Mouse (Mus musculus) T-helper 17 cell (primary cell): ENCODE measurements at regions not wholly inside any gene's neighbourhood (a gene's known extent, or its start where the extent isn't known, plus 50 kb on each side); places are given as distances from the start of the nearest gene placed in this dataset.

Experiments
- in situ Hi-C, 2 experiments: fragments of 300-600 bp; cut with MboI, MseI; formaldehyde crosslinking; loops; 1 replicate in 1 of 2; 2 replicates in 1 of 2; pipeline ENCODE4 v1.15.1; 2025; ENCODE audit warnings: high pct_unique_total_duplicates in 2 of 2

DNA sequence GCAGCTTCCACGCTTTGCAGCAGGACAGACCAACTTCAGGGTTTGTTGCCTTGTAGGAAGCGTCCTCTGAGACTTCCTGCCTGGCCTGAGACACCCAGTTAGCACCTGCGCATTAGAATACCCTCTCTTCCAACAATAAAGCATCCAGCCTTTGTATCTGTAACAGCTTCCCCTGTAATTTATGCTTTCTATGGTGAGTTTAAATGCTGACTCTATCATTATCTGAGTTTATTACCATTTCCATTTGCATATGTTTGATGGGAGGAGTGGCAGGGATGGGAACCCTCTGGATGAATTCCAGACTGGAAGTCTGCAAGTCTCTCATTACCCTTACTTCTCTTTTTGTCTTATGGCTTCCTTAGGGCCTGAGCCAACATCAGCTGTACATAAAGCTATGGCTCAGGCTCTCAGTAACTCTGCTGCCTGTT is 415.8 kb downstream of the Brinp2 start:
- in situ Hi-C loops = no loop called here

DNA sequence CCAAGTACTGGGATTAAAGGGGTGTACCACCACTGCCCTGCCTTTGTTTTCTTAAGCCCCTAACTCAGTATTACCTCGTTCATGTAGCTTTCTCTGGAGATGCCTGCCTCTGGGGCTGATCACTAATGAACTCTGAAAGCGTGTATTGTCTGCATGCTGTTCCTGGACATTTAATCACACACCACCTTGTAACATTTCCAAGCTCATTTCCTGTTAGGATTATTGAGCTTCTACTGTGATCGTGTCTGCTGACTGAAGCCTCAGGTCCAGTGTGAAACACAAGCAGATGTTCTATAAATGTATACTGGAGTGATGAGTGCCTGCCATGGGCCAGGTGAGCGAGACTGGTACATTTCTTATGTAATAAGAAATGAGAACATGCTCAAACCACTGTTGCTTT is 398.6 kb downstream of the Brinp2 start:
- in situ Hi-C loops = no loop called here

GRCm38 (mm10) chr1:157964461-157964860 is 391.7 kb downstream of the Brinp2 start:
- in situ Hi-C loops = no loop called here

GRCm38 (mm10) chr1:157969635-157970111 is 386.5 kb downstream of the Brinp2 start:
- in situ Hi-C loops = no loop called here

DNA sequence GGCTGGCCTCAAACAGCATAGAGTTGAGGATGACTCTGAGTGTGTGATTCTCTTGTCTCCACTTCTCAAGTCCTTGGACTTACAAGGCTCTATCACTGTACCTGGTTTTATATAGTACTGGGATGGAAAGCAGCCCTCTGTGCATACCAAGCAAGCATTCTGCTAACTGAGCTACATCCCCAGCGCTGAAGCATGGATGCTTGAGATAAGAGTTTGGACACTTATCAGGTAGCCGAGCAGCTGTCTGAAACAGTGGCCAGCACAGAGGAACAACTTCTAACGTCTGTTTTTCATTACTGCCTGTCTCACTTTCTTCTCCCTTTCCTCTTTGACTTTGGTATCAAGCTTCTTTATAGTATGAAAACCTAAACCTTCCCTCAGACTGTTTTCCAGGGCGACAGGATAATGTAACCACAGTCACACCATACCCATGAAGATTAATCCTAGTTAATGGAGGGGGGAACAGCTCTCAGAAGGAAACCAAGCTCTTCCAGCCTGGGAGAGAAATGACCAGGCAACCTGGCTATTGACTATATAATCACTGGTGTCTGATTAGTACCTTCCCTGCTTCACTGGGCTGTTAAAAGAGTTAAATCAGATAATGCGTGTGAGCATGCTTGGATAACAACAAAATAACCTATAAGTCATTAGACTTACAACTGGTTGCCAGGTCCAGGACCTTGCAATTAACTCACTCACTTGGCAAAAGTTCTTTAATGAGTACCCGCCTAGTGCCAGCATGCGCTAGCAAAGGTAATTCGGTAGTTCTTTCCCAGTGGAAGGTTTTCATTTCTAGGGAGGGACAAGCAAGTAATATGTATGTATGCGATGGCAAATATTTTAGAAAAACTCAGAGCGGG is 382.5 kb downstream of the Brinp2 start:
- in situ Hi-C loops = no loop called here

DNA sequence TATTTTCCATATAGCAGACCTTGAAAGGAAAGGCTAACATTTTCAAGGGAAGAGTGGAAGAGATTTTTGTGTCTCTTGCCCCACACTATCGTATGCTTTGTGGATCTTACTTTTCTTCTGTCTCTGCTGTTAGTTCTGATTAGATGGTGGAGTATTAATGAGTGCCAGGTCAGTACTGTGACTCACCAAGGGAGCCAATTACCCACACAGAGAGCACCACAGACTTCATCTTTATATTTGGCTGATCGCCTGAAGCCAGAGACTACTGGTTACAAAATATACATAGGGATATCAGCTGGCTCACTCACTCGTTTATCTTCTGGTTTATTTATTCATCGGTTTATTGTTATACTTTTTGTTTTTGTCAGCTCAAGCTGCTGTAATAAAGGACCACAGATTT is 381.5 kb downstream of the Brinp2 start:
- in situ Hi-C loops = no loop called here

DNA sequence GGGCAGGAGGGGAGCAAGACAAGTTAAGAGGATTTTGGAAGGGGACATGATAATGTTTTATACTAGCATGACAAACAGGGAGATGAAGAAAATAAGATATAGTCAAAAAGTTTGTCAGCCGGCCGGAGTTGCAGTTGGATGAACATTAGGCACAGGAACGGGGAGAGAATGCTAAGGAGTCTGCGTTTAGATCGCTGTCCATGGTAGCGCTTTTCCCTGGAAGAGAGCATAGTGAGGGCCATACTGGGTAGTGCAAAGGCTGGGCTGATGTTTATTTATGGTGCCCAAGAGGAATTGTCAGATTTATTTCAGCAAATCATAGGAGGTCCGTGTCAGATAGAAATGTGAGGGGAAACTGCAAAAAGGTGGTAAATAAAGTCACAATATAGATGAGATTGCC is 337.0 kb downstream of the Brinp2 start:
- in situ Hi-C loops = no loop called here

DNA sequence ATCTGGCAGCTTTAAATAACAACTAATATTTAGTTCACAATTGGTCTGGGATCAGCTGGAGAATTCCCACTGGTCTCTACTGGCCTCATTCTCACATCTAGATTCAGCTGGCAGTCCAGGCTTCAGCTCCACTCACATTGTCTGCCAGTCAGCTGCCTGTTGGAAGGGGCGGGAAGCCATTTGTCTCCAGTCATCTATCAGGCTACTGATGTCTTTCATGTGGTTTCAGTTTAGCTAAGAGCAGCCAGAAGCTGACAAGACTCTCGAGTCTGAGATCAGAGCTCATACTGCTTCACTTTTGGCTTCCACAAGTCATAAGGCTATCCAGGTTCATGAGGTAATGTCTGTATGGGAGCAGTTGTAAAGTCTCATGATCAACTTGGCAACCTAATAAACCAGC is 316.4 kb downstream of the Brinp2 start:
- in situ Hi-C loops = no loop called here

- in situ Hi-C loops = no loop called here
These were observed 315.8 kb downstream of the Brinp2 start for GRCm38 (mm10) chr1:158040334-158040733.

DNA sequence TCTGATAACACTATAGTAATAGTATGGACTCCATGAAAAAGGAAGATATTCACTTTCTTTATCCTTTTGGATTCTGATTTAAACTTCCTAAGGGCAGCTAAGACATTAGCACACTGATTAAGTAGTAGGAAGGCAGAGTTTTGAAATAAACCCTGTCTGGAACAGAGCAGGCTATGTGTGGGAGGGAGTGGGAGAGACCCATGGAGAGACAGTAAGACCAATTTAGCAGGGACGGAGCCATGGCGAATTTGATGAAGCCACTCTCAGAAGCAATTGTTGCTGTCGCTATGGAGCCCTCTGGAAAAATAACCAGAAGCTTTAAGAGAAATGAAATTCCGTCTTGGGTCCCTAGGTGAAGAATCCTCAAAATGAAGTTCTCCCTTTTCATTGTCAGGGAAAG is 303.5 kb downstream of the Brinp2 start:
- in situ Hi-C loops = no loop called here

- in situ Hi-C loops = no loop called here
These were observed 301.2 kb downstream of the Brinp2 start for GRCm38 (mm10) chr1:158054961-158055360.

- in situ Hi-C loops = no loop called here
These were observed 299.0 kb downstream of the Brinp2 start for GRCm38 (mm10) chr1:158056994-158057630.

DNA sequence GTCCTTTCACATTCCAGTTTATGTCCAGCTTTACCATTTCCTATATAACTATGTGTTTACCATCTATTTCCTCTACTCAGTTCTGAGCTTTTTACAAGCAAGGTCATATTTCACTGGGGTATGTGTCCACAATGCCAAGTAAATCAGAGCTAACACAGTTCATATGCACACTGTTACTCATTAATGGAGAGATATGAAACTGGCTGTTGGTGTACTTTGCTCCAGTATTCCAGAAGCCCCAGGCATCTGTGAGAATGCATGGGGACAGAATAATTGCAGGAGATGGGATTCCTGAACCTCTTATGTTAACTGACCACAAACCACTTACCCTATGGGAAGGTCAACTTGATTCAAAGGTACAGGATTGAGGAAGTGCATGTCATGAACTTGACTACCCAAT is 298.3 kb downstream of the Brinp2 start:
- in situ Hi-C loops = no loop called here

DNA sequence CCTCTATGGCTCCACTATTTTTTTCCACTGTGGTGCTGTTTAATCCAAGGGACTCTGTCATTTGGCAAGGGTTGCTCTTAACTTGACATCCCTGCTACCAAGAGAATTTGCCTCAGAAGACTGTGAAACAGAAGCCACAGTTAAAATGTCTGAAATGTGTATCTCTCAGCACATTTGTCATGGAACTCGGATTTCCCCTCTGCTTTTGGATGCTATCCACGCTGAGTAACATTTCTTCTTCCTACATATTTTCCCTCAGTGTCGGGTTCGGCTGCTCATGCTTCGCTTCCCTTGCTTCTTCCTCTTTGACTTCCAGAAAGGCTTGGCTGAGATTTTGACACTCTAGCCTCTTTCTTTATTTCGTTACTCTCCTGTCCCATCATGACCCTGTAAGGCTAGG is 294.1 kb downstream of the Brinp2 start:
- in situ Hi-C loops = loop anchor here in 1 of 2 experiments (10.0 kb wide), 1 partner anchor 1027 kb away; no protein-coding TSS in a partner anchor

DNA sequence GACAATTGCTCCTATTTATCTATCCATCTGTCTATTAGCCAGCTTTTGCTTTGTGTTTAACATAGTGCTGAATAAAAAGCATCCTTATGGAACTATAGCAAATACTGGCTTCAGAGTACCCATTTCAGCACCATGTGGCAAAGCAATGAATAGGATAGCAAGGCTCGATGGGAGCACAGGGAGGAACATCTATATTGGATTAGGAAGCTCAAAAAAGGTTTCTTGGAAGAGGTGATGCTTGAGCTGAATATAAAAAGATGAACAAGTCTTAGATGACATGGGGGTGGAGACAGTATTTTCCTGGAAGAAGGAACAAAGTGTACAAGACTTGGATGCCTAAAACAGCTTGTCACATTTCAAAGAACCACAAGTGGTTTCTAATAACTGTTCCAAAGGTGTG is 273.9 kb downstream of the Brinp2 start:
- in situ Hi-C loops = no loop called here

DNA sequence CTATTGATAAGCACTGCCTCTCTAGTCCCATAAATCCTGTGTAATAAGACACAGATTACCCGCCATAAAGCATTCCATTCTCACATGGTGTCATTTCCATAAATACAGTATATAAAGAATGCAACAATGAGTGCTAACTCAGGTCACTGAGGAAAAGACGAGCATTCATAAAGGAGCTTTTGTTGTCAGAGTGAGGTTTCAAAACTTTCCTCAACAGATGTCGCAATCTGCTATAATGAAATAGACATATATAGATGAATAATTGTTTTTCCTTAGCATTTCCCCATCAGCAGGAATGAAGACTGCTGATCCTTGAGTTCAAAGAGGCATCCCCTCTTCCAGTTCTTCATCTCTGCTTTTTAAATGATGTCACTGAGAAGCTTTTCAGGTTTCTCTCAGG is 270.3 kb downstream of the Brinp2 start:
- in situ Hi-C loops = no loop called here

DNA sequence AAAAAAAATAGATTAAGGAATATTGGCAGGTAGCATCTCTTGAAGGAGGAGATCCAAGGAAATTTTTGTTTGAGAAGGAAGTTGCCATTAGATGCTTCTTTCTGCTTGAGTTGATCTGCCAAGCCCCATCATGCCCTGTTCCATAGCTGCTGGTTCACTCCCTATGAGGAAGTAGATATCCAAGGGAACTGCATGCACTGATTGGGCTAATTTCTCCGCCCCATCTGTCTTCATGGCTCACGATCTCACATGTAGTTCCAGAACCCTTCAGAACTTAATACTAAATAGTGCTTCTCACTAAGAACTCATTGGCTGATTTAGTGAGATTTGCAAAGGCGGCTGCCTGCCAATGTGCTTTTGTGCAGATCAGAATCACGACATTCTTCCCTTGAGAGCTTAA is 258.6 kb downstream of the Brinp2 start:
- in situ Hi-C loops = no loop called here

GRCm38 (mm10) chr1:158119708-158120107 is 236.4 kb downstream of the Brinp2 start:
- in situ Hi-C loops = no loop called here

- in situ Hi-C loops = no loop called here
These were observed 231.2 kb downstream of the Brinp2 start for GRCm38 (mm10) chr1:158124902-158125301.

- in situ Hi-C loops = no loop called here
These were observed 229.9 kb downstream of the Brinp2 start for GRCm38 (mm10) chr1:158126272-158126671.

- in situ Hi-C loops = no loop called here
These were observed 226.8 kb downstream of the Brinp2 start for GRCm38 (mm10) chr1:158129243-158129770.

DNA sequence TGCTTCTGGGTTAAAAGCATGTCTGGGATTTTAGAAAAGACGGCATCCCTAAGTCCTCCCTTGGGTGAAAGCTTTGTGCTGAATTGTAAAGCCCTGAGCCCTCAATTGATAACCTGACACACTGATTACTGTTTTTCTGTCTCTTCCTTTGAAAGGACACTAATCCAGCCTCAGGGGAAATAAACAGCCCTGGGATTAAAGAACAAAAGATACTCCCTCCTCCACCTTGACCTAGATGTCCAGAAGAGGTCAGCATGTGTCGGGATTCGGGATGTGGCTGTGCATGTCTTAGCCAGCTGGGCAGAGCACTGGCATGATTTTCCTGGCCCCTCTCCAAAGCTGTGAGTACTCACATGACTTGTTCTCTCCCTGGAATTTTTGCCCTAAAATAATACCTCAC is 208.6 kb downstream of the Brinp2 start:
- in situ Hi-C loops = no loop called here

DNA sequence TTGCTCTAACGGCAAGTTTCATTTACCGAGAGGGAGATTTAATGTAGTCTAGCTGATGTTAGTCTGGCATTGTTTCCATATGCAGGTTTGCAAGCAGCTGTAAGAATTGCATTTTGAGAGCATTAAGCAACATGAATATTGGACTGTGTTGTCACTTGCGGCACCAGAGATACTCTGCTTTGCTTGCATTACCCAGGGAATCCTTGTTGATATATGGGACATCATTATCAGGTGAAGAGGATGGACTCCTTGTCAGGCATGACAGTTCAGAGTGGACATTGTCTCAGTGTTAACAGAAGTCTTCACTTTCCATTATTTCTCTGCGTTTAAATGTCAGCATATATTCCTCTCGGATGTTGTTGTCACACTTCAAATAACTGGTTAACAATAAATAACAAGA is 208.1 kb downstream of the Brinp2 start:
- in situ Hi-C loops = no loop called here
